In the genomic region with DNA sequence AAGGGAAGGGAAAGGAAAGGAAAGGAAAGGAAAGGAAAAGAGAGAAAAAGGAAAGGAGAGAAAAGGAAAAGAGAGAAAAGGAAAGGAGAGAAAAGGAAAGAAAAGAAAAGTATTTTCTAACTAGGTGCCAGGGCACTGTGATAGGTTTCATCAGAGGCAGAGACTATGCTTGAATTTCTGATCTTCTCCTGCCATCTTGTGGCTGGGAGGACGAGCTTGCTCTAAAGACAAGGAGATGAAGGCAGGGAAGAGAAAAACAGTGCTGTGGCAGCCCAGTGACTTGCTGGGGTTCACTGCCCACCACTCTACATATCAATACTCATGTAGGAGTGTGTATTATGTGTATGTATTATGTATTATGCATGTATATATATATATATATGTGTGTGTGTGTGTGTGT, we compare ENCODE assay signal across 8 mouse cellular contexts. TPM values are rescaled to one million over a fixed set of nuclear protein-coding genes. Genes with fewer than 3 reads are reported as not detected.
DNase-seq lines count a peak whose midpoint lies in the region; ATAC-seq lines count a peak whose summit lies in the region.

No protein-coding gene starts in this region.

- H3K27me3 ChIP-seq in kidney, embryonic 15.5 days: no peaks in the 10 kb centered on the region

- H3K4me3 ChIP-seq in kidney, embryonic 15.5 days (replicated peaks): no peak overlapping the region

- H3K9ac ChIP-seq in kidney, embryonic 15.5 days: no peak overlapping the region

- no peak overlapping the region for H3K27ac ChIP-seq in kidney, embryonic 15.5 days

- WGBS in kidney, embryonic 15.5 days: 0% methylated on average over 1 of the region's 1 CpGs

- no peaks in the 10 kb centered on the region for H3K36me3 ChIP-seq in kidney, embryonic 15.5 days

- no peak overlapping the region for H3K4me2 ChIP-seq in kidney, embryonic 15.5 days

- H3K9me3 ChIP-seq in kidney, embryonic 15.5 days (replicated peaks): peaks cover 7% of the 10 kb centered on the region; the same call in 1 of the 2 replicates

- peak; percentile 13 for DNase-seq in kidney, adult 18-20 months
- DNase-seq in ZHBTc4 (ENCODE audit: low read depth, low spot score): peak; percentile 63
- DNase-seq in induced T-regulatory cell, adult 2 months (ENCODE audit: low read depth): peak; percentile 74
- peak; percentile 85 for DNase-seq in retina, postnatal 1 day
- no peak for DNase-seq in urinary bladder, postnatal 10 days (ENCODE audit: low spot score)
- no peak for DNase-seq in kidney, adult 8-10 months

- ATAC-seq in kidney, embryonic 15.5 days (replicated peaks; ENCODE audit: low FRiP score): no peak
- ATAC-seq in CD4-positive, CD25-positive, alpha-beta regulatory T cell, adult 4 months: peak; percentile 71

- peaks cover 2% of the 10 kb centered on the region for H3K4me1 ChIP-seq in kidney, embryonic 15.5 days

RNA-seq across cellular contexts. Expression of gene Foxo3, which starts 18.5 kb away (rescaled TPM):
- 6.1 and 7.0 TPM in 2 replicates for polyA plus RNA-seq in kidney, embryonic 15.5 days (2015; fragmentation: Nextera tagmentation; extraction: Ambion mirVana)
- 10 to 100 TPM in 1 of 2 experiments, 1 to 10 TPM in 1; 8.6 to 12.8 TPM for polyA plus RNA-seq in CD4-positive, CD25-positive, alpha-beta regulatory T cell, adult 4 months (2017; shearing (Covaris generic))

Comparison
In these comparisons a context has a peak if more than half of its experiments do, and no peak if none do; other contexts are left out.
1. DNase-seq: peak in kidney, adult 18-20 months (single experiment), ZHBTc4 (single experiment), induced T-regulatory cell, adult 2 months (single experiment) and retina, postnatal 1 day (single experiment); none in urinary bladder, postnatal 10 days (single experiment) and kidney, adult 8-10 months (0 of 2).